Mouse (Mus musculus): ENCODE results near the gene Klf12.
"Not testable (repeated sequence)": the region's sequence is repeated elsewhere in the genome, so short reads cannot be mapped to it uniquely, and the experiment has no call there.

The Klf12 gene

GRCm38 (mm10) chr14:99876791-99877578, 407.5 kb downstream of the Klf12 start:
- DNase-seq = no peak

GRCm38 (mm10) chr14:99873725-99874124, 410.8 kb downstream of the Klf12 start:
- DNase-seq = no peak

DNA sequence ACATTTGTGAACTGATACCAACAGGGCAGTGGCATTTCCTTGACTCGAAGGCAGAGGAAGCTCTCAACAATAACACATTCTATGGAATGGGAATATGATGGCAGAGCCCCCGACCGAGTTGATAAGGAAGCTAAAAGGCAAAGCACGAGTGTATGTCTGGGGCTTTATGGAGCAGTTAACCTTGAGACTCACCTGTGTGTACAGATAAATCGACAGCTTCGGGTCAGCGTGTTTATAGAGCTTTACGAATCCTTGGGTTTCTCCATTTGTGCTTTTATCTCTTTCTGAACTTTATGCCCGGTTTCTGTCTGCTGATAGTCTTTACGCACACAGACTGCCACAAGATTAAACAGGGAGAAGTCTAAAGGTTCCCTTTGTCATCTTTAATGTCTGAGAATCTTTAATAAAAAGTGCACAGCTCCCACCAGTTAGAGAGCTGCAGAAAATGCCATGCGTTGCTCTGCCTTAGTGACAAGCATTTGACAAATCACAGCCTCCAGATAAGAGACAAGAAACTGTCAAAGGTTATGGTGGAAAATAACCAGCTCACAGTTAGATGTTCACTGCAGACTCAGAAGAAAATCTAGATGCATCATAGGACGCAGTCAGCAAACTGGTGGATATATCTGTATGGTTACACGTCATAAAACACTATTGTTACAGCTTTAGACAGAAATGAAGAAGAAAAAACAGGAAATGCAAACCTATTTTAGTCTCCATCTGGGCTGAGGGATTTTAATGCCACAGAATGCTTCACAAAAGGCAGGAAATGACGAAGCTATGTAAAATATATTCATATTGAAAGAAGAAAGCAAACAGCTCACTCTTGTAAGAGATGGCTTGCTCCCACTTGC, 428.1 kb downstream of the Klf12 start:
- DNase-seq = no peak

- DNase-seq = not testable (repeated sequence)
These were observed 430.0 kb downstream of the Klf12 start for GRCm38 (mm10) chr14:99854467-99854807.

DNA sequence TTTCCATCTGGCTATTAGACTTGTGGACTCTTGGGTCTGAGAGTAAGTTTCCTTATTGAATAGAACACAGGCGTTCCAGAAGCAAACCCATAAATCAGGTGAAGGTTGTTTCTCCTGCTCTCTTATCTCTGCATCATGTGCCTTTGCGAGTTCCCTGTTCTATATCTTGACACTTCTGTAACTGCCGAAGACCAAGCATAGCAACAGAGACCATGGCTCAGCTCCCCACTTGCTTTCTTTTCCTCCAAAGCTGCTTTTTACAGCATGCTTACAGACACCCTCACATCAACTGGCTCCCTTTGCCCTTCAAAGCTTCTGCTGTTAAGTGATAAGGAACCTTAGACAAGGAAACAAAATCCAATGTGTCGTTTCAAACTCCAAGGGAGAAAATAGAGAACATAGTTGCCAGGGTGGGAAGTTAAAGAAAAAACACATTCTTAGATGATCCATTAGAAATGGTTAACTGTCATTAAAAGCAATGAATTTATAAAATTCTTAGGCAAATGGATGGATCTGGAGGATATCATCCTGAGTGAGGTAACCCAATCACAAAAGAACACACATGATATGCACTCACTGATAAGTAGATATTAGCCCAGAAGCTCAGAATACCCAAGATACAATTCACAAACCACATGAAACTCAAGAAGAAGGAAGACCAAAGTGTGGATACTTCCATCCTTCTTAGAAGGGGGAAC, 430.6 kb downstream of the Klf12 start:
- not testable (repeated sequence) for DNase-seq

DNA sequence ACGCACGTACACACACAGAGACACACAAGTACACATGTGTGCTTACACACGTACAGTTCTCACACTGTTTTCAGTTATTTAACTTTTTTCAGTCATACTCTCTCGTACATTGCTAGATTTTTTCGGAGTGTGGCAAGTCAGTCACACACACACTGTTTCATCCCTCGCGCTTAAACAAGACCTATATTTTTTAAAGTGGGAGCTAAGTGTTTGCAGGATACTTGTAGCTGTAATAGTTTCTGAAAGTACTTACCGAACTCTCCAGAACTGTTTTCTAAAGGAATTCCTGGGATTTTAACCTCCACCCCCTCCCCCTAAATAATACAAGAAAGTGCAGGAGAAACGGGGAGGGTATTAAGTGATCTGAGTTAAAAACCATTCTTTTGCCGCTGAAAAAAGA, 434.1 kb downstream of the Klf12 start:
- DNase-seq = no peak

DNA sequence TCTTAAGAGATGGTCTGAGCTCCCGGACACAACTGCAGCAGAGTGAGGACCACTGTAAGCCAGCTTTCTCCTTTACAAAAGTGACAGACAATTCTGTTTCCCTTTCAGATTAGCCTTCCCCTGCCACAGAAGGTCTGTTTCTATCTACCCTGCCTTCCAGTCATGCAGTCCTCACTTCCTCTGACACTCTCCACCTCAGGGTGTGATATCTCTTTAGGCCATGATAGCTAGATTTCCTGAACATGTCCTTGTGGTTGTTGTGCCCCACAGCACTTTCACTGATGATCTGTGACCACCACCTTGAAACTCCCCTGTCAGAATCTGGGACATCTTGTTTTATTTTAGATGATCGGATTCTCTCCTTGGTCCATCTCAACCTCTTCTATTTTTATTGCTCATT, 437.0 kb downstream of the Klf12 start:
- no peak for DNase-seq

DNA sequence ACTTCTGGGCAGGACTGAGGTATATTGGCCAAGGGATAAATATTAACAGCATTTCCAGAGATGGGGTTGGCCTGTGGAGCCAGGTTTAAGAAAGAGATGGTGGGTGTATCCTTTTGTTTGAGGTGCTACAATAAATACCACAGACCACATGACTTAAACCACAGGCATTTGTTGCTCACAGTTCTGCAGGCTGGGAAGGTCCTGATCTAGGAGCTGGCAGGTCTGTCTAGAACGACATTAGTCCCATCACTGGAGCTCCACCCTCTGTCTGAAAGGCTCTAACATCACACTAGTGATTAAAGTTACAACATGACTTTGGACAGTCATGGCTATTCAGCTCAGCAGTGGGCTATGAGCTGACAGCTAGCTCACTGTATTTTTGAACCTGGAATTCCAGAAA, 457.8 kb downstream of the Klf12 start:
- no peak for DNase-seq
